Mouse (Mus musculus) cortical plate, adult 2 months (tissue): ENCODE measurements around the gene Ssu72. TPM values are rescaled to one million over a fixed set of nuclear protein-coding genes. Genes with fewer than 3 reads are reported as not detected.

Experiments used
- H3K27ac ChIP-seq: fragments of 200-500 bp; 2 replicates; pipeline ENCODE4 v1.5.1; 2012; ENCODE audit warnings: low read length, control low read depth, inconsistent platforms; ENCODE audit not compliant: insufficient read depth
- H3K4me1 ChIP-seq: fragments of 200-500 bp; 2 replicates; pipeline ENCODE4 v1.6.1; 2011; ENCODE audit warnings: low read length; ENCODE audit not compliant: control insufficient read depth, insufficient read depth
- H3K4me3 ChIP-seq: fragments of 200-500 bp; 2 replicates; pipeline ENCODE4 v1.5.1; 2011; ENCODE audit warnings: mild to moderate bottlenecking, low read length, control low read depth; ENCODE audit not compliant: insufficient read depth
- CTCF ChIP-seq: fragments of 200-500 bp; IDR thresholded peaks from 2 replicates; pipeline ENCODE4 v1.5.1; 2011; ENCODE audit warnings: mild to moderate bottlenecking, control low read depth, low read length; ENCODE audit not compliant: insufficient read depth; ENCODE audit errors: extremely low read depth
- POLR2A ChIP-seq: fragments of 200-500 bp; IDR thresholded peaks from 2 replicates; pipeline ENCODE4 v1.6.1; 2011; ENCODE audit warnings: mild to moderate bottlenecking, low read length, control low read depth; ENCODE audit not compliant: insufficient read depth; ENCODE audit errors: extremely low read depth
- polyA plus RNA-seq: library from polyadenylated mRNA; depleted of rRNA; stranded (reverse); fragments of >200 nt; gene quantifications from 2 replicates; pipeline ENCODE4 v1.2.3, GENCODE M21; 2012

Gene Ssu72
- polyA plus RNA-seq, 1 experiment: 138 TPM

DNA sequence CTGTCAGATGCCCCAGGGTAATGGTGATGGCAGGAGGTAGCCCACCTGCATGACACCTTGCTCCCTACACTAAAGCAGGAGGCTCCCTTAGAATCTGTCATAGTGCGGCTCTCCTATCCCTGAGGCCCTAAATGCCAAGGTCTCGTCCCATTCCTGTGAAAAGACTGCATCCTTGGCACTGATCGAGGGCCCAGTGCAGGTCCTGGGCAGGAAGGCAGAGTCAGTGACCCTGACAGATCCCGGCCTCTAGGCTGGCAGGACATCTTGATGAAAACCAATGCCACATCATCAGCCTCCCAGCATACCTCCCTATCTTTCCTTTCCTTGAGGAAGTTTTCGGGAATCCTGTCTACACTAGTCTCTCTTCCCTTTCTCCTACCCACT is 64.9 kb downstream of the Ssu72 start:
- H3K4me3 ChIP-seq: peak overlapping the region; percentile 42
- TF ChIP-seq CTCF (no peak), POLR2A (no peak)
- no peak overlapping the region for H3K27ac ChIP-seq
- H3K4me1 ChIP-seq: no peaks in the 10 kb centered on the region

GRCm38 (mm10) chr4:155769880-155770512 is 65.4 kb downstream of the Ssu72 start:
- Histone ChIP-seq H3K4me1 (0 out of 2 replicates have a peak, but pooled peaks cover 1% of the 10 kb centered on the region), H3K4me3 (peak overlapping the region; percentile 42), H3K27ac (peak overlapping the region; percentile 31; the same call in 1 of the 2 replicates)
- TF ChIP-seq POLR2A (peak; percentile 48; the same call in 1 of the 2 replicates), CTCF (peak; percentile 74)

DNA sequence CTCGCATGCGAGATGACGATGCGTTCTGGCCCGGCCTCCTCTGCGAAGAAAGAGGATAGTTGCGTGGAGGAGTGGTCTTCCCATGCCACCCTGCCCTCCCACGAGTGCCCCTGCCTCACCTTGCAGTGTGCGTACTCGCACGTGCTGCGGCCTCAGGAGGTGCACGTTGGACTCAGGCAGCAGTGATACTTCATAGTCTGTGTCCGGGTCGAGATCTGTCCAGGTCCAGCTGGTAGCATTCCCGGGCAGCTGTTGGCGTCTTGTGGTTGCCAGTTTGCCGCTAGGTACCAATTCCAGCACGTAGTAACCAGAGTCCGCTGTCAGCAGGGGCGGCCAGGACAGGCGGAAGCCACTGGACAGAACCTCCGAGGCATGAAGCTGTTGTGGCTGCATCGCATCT is 66.0 kb downstream of the Ssu72 start:
- 0 out of 2 replicates have a peak overlapping the region, but pooled peaks have one; percentile 31 for H3K27ac ChIP-seq
- peak overlapping the region; percentile 42; the same call in 1 of the 2 replicates for H3K4me3 ChIP-seq
- no peak for TF ChIP-seq CTCF
- TF ChIP-seq POLR2A: no peak
- peaks cover 4% of the 10 kb centered on the region; the same call in 1 of the 2 replicates for H3K4me1 ChIP-seq

DNA sequence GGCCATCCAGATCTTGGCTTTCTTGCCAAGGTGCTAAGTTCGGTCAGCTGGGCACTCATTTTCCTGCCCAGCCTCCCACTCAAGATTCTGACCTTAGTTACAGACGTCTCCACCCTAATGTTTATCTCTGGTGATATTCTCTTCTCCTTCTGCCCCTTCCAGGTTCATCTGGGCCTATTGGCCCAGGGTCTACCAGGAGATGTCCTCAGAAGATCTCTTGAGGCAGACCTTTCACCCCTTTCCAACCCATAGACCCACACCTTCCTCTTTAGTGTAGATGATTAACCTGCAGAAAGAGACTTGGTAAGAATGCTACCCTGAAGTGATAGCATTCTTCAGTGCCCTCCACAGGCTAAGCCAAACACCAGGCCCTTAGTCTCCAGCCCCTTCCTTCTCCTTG is 67.1 kb downstream of the Ssu72 start:
- TF ChIP-seq POLR2A: no peak
- TF ChIP-seq CTCF: no peak
- Histone ChIP-seq H3K4me1 (peaks cover 5% of the 10 kb centered on the region), H3K4me3 (no peak overlapping the region), H3K27ac (no peak overlapping the region)

GRCm38 (mm10) chr4:155772786-155773185 is 68.2 kb downstream of the Ssu72 start:
- no peak overlapping the region for H3K4me3 ChIP-seq
- TF ChIP-seq CTCF (no peak), POLR2A (no peak)
- H3K4me1 ChIP-seq: peaks cover 9% of the 10 kb centered on the region
- no peak overlapping the region for H3K27ac ChIP-seq

DNA sequence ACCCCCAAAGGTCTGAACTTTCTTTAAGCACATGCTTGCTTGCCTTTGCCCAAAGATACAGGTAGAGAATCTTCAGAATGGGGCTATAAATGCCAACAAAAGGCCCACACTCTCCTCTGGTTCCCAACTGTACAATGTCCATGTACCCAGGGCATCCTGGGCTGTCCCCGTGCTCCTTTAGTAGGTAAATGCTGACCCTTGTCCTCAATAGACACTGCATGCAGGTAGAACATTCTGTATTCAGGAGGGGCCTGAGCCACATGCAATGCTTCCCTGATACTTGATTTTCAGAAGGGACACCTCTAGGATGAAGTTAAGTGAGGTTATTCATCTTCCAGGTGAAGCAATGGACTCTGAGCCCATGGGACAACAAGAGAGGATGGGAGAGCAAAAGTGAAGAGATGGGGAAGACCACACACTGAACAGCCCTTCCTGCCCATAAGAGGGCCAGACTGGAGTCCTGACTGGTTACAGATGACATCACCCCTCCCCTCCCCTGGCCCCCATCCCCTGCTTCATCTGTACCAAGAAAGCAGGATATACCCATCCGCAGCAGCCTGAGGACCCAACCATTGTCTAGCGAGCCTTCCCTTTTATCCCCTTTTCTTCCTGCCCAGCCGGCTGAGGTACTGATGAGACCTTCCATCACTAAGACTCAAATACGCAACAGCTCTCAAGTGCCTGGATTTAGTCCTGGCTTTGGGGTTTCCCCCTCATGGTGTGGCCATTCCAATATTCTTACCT is 68.9 kb downstream of the Ssu72 start:
- peaks cover 9% of the 10 kb centered on the region for H3K4me1 ChIP-seq
- H3K4me3 ChIP-seq: peak overlapping the region; percentile 31; the same call in 1 of the 2 replicates
- TF ChIP-seq CTCF: no peak
- TF ChIP-seq POLR2A: no peak
- no peak overlapping the region for H3K27ac ChIP-seq

DNA sequence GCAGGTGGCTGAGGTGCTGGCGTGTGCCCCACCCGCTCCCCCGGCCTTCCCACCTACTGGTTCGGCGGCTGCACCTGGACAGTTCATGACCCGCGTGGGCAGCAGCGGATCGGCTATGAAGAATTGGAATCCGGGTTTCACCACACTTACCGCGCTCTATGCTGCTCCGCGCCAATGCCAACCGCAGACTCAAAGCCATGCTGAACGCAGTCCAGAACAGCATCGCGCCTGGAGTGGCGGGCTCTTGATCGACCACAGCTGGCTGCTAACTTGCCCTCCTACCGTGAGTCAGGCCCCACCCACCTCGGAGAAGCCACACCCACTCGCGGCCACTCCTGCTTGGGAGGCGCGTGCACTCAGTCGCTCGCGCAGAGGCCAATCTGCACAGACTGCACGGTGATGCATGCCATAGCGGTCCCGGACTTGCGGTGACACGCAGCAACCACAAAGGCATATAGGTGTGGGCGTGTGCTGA is 69.7 kb downstream of the Ssu72 start, which contains the start of gene Vwa1:
Vwa1 (minus strand) TSS at position 419 of the 475 bp plus-strand sequence.
- H3K4me1 ChIP-seq: peaks cover 9% of the 10 kb centered on the region
- H3K27ac ChIP-seq: peak within 1 kb of the TSS; percentile 61
- H3K4me3 ChIP-seq: peak within 1 kb of the TSS; percentile 31
- TF ChIP-seq CTCF (no peak), POLR2A (peak; percentile 96)

- H3K4me1 ChIP-seq: peaks cover 9% of the 10 kb centered on the region
Measured at GRCm38 (mm10) chr4:155774971-155775740, 70.6 kb downstream of the Ssu72 start.

DNA sequence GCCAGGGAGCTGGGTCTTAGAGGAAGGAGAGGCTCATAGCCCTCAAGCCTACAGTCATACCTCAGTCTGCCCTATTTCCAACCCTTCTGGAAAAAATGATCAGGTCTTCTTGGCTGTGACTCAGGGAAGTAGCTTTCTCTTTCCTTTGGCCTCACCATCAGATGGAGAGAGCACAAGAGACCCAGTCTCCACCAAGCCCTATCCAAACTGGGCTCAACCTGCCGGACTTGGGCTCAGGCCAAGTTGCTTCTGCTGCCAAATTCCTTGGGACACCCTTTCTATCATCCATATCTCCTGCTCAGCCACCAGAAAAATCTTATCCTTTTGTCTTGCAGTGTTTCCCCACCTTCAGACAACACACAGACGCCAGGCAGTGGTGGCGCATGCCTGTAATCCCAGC is 71.3 kb downstream of the Ssu72 start:
- no peak overlapping the region for H3K4me3 ChIP-seq
- peaks cover 9% of the 10 kb centered on the region for H3K4me1 ChIP-seq
- peak overlapping the region; percentile 52 for H3K27ac ChIP-seq
- no peak for TF ChIP-seq CTCF
- no peak for TF ChIP-seq POLR2A

More at GRCm38 (mm10) chr4:155774971-155775740, 70.6 kb downstream of the Ssu72 start:
- Histone ChIP-seq H3K4me3 (peak overlapping the region; percentile 31; the same call in 1 of the 2 replicates), H3K27ac (peak overlapping the region; percentile 61)
- TF ChIP-seq POLR2A (no peak), CTCF (no peak)
